Mouse (Mus musculus) spleen, postnatal 4 days (tissue): ENCODE results near the gene Fam240a.

ENCODE experiments used
- DNase-seq, 2 experiments: peaks; one replicate each; pipeline ENCODE4 v3.0.0; 2022; ENCODE audit warnings: low spot score in 2 of 2

Fam240a gene

DNA sequence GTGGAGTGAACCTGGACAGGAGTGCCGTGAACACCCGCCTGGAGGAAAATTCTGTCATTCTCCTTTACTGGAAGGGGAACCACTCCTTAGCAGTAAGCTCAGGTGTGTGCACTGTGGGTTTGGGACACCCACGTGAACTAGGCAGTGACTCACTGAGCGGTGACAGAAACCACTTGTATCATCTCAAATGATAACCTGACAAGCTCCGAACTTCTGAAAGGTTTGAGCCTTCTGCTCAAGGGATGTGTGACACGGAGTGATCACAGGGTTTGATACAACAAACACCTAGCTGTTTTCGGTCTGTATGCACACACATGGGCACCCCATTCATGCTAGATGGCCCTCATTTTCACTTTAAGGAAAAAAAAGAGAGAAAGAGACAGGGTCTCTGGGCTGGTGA, at the start of gene Fam240a:
Fam240a (minus strand) TSS at position 76 of the 400 bp plus-strand sequence.
- DNase-seq = no peak

- DNase-seq = no peak
These were observed 49.2 kb upstream of the Fam240a start for GRCm38 (mm10) chr9:110965910-110966231.

- DNase-seq = peak in 1 of 2 experiments; percentile 67
These were observed 48.6 kb upstream of the Fam240a start for GRCm38 (mm10) chr9:110965062-110965909.

DNA sequence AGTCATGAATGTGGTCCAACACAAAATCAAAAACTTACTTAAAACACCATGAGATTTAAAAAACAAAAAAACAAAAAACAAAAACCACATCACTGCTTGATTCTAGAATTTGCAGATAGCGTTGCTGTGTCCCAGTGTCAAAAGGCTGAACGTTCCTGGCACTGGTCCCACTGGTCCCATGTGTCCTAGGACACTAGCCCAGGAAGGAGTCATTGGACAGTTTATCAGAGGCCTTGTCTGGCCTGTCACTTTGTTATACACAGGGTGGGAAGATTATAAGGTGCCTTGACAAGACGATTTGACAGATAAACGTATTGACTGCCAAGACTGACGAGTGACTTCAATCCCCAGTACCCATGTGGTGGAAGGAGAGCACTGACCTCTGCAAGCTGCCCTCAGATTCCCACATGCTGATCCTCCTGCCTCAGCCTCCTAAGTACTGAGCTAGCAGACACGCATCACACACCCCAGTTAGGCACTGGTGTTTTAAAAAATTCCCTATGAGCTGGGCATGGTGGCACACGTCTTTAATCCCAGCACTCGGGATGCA, 47.0 kb upstream of the Fam240a start:
- DNase-seq = no peak

- DNase-seq = no peak
These were observed 44.7 kb upstream of the Fam240a start for GRCm38 (mm10) chr9:110961386-110961785.

DNA sequence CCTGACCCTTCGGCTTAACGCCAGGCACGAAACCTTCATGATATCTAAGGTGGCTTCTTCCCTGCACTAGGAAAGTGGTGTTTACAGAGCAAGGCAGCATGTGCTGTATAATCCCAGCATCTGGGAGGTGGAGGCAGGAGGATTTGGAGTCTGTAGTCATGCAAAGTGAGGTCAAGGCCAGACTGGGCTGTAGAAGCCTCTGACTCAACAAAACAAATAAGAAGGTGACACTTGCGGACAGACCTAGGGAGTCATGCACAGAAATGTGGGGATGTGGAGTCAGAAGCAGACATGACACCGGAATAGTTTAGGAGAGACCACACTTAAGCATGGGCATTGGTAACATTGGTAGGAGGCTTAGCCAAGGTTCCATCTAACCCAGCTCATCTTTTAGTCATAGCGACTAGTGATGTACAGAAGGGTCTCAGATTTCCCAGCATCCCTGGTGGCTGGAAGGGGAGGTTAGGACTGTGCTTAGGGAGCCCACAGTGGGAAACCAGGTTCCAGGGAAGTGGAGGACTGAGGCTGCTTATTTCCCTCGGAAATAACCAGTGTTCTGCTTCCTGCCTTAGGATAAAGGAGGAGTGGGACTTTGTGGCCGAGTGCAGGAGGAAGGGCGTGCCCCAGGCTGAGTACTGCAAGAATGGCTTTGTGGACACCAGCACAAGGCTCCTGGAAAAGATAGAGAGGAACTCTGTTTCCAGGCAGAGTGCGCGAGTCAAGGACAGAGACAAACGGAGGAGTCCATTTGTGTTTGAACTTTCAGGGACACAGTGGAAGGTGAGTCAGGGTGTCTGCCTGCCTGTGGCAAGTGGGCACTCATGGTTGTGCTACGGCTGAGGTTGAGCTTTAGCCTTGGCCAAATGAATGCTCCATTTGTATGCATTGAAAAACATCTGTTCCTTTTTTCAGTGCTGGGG, 43.8 kb upstream of the Fam240a start:
- no peak for DNase-seq

DNA sequence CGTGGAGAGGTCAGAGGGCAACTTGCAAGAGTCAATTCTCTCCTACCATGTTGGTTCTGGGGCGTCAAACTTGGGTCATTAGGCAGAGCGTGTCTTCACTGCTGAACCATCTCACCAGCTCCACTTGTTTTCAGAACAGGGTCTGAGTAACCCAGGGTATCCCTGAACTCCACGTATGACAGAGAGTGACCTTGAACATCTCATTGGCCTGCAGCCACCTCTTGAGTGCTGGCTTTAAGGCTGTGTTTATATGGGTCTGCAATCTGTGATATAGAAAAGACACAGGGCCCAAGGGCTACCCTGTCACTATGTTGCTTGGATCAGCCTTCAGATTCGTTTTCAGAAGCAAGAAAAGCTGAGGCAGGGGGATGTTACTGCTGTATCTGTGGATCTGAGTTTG, 43.0 kb upstream of the Fam240a start:
- DNase-seq = no peak

- DNase-seq = no peak
These were observed 39.3 kb upstream of the Fam240a start for GRCm38 (mm10) chr9:110955962-110956361.

GRCm38 (mm10) chr9:110954681-110955445, 38.2 kb upstream of the Fam240a start:
- no peak for DNase-seq

DNA sequence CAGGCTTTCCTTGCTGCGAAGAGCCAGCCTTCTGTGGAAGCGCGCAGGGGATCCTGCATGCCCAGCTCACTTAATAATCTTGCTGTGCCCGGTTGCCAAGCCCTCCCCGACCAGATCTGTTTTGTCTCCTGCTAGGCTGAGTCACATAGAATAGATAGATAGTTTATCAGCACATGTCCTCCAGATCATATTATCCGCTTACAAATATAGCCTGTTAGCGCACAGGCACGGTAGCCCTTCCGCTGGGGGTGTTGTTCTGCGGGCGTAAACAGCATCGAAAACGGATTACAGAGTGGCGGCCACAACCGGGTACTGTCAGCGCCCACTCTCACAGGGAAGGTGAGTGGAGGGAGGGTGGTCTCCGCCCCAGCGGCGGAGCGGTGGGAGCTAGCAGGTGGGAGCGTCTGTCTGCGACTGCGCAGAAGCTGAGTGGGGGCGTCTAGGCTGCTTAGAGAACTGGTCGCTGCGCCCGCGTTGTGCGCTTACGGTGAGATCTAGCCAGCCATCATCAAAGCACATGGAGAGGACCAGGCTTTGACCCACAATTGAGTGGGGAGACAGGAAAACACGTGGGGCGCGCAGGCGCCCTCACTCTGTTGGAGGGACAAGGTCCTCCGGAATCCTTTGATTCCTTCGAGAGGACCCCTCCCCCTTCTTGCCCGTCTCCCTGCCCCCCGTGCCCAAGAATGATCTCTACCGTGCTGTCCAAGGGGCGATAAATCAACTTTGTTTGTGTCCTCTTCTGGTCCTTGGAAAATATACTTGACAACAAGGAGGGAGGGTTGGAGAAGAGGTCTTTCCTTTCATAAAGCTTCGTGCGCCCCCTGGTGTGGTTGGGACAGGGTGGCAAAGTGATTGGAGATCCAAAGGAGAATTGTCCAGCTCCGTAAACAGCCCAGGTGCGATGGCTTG, 37.1 kb upstream of the Fam240a start:
- DNase-seq = peak; percentile 24 to 67

DNA sequence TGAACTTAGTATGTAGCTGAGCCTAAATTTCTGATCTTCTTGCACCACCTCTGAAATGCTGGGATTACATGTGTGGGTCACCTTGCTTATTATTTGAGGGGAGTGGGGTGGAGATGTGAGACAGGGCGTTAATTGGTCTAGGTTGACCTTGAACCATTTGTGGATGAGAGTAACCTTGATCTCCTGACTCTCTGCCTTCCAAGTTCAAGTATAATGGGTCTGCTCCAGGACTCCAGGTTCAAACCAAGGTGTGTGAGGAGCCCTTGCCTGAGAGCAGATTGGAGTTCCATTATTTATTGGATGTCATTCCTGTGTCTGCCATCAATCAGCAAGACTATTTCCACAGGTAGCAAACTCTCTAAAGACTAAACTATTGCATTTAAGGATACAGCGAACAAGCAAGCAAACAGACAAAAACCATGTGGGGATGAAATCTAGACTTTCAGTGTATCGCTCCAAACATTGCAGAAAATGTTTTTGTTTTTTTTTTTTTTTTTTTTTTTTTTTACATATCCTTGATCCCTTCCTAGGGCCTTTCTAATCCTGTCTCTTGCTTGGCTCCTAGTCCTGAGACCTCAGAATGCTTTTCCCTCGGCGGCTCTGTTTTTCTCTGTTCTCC, 36.4 kb upstream of the Fam240a start:
- no peak for DNase-seq

- no peak for DNase-seq
These were observed 35.7 kb upstream of the Fam240a start for GRCm38 (mm10) chr9:110952398-110952797.

DNA sequence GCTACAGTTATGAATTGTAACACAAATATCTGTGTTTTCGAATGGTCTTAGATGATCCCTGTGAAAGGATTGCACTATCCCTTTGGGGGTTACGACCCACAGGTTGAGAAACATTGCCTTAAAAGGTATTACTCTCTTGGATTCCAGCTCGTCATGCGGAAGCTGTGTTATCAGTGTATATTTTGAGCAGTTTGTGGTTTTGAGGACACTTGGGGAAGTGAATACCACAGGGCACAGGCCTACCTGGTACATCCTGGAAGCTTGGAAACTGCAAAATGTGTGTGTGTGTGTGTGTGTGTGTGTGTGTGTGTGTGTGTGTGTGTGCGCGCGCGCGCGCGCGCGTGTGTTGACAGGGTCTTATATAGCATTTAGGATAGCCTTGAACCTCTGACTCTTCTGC, 35.2 kb upstream of the Fam240a start:
- no peak for DNase-seq

- DNase-seq = no peak
These were observed 34.7 kb upstream of the Fam240a start, which contains the start of gene Lrrc2 for GRCm38 (mm10) chr9:110951397-110951796. Lrrc2 (plus strand) TSS chr9:110951545.

DNA sequence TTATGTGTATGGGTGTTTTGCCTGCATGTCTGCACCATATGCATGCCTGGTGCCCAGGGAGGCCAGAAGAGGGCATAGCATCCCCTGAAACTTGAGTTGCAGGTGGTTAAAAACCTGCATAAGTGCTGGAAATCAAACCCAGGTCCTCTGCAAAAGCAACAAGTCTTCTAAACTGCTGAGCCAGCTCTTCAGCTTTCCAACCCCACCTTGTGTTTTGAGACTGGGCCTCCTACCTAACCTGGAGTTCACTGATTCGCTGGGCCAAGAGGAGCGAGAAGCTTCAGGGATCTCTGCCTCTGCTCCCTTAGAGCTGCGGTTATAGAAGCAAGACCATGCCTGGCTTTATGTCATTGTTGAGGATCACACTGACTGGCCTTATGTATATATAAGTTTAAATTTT, 33.4 kb upstream of the Fam240a start:
- no peak for DNase-seq

DNA sequence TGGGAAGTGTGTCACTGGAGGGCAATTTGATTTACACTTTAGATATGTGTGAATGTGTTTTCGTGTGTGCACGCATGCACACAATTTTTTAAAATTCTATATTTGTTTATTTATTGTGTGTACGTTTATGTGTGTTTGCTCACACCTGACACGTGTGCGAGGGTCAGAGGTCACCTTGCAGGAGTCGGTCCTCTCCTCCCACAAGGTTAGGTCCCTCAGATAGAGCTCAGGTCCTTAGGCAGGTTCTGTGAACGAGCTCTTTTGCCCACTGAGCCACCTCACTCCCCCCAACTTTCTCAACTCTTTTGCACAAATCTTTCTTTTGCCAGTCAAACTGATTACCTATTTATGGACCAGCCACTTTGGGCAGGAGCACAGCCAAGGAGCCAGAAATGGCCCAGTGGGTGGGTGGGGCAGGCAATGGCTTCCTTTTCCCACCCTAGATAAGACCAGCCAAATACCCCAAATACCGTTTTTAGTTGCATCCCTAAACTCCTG, 32.2 kb upstream of the Fam240a start:
- no peak for DNase-seq

- DNase-seq = no peak
These were observed 31.2 kb upstream of the Fam240a start for GRCm38 (mm10) chr9:110947900-110948299.

DNA sequence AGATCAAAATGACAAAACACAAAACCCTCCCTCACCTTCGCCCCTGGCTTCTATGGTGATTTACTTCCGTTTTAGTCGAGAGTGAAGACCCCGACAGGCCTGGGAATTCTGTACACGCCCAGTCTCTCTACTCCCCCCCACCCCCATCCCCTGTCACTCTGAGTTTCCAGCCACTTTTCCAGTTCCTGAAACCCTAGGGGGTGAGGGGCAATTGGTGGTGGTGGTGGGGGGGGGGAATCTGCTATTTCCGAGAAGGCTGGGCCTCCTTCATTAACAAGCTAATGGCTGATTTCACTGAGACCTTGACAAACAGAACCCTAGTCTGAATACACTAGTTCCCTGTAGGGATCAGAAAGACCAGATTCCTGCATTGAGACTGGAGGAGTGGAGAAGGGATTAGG, 30.6 kb upstream of the Fam240a start:
- DNase-seq = no peak

- DNase-seq = no peak
These were observed 29.9 kb upstream of the Fam240a start for GRCm38 (mm10) chr9:110946548-110947044.

DNA sequence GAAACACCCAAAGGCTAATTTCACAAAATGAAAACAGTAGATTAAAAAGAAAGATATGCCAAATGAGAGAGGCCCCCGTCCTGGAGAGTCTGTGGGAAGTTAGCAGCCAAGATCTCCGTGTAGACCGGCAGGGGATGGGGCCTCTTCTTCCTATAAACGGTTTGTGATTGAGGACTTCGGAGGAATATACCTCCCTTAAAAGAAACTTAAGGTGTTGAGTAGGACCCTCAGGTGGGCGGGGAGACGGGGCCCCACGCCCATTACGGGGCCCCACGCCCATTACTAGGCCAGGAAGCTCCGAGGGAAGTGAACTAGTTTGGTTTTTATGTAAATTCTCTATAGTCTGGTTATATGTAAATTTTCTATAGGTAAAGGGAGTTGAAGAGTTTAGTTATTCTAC, 29.3 kb upstream of the Fam240a start, which contains the start of gene Tdgf1:
Tdgf1 (minus strand) TSS at position 233 of the 400 bp plus-strand sequence.
- no peak for DNase-seq
